Mouse (Mus musculus) stomach, postnatal 0 days (tissue): ENCODE data around the gene 4930432M17Rik.

ENCODE experiments used
- CTCF ChIP-seq: IDR thresholded peaks from 2 replicates; pipeline ENCODE4 v1.5.1; 2016; ENCODE audit warnings: antibody characterized with exemption, low read depth, mild to moderate bottlenecking, moderate library complexity
- EP300 ChIP-seq: optimal IDR thresholded peaks from 2 replicates; pipeline ENCODE3; 2016; ENCODE audit warnings: antibody characterized with exemption

DNA sequence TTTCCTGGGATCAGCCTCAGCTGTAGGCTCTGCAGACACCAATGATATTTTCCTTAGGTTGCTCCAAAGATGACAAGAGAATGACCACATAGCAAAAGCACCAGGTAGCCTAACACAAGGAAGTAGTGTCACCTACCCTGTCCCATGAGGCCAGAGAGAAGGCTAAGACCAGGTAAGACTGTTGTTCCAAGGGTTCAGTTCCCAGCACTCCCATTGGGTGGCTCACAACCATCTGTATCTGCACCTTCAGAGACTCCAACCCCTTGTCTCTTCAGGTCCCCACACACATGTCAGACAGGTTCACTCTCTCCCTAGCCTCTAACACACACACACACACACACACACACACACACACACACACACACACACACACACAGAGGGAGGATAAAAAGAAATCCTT, 44.8 kb downstream of the 4930432M17Rik start:
- TF ChIP-seq CTCF (no peak), EP300 (no peak)
